Comparison of ENCODE assay signal across 12 mouse cellular contexts in genomic region chr7:114311209-114311608, GRCm38 (mm10). TPM values are rescaled to one million over a fixed set of nuclear protein-coding genes. Genes with fewer than 3 reads are reported as not detected.
DNase-seq lines count a peak whose midpoint lies in the region; ATAC-seq and TF ChIP-seq lines count a peak whose summit lies in the region.
"Had no signal": no experiment of that assay in that cellular context is flagged by ENCODE, and none has a peak within 500 bp of the region (broad histone marks: within the 10 kb centered on the region; RNA-seq: fewer than 3 reads in every experiment).

No protein-coding gene starts in this region.

- H3K36me3 ChIP-seq in forebrain, embryonic 13.5 days (ENCODE audit: poor library complexity, severe bottlenecking) = no peaks in the 10 kb centered on the region
- H3K36me3 ChIP-seq in forebrain, embryonic 10.5 days (replicated peaks) = no peaks in the 10 kb centered on the region
- H3K36me3 ChIP-seq in lung, embryonic 14.5 days (ENCODE audit: insufficient read depth) = no peaks in the 10 kb centered on the region
- no peaks in the 10 kb centered on the region for H3K36me3 ChIP-seq in hindbrain, postnatal 0 days (ENCODE audit: insufficient read depth, low read length)
- H3K36me3 ChIP-seq: kidney, embryonic 15.5 days; neural tube, embryonic 13.5 days had no signal

- WGBS in forebrain, embryonic 13.5 days = 76% methylated on average over 5 of the region's 5 CpGs
- 90% methylated on average over 5 of the region's 5 CpGs for WGBS in forebrain, embryonic 10.5 days
- WGBS in lung, embryonic 14.5 days = 15% methylated on average over 5 of the region's 5 CpGs
- 50% methylated on average over 5 of the region's 5 CpGs for WGBS in hindbrain, postnatal 0 days

- peaks cover 33% of the 10 kb centered on the region for H3K27me3 ChIP-seq in forebrain, embryonic 13.5 days
- H3K27me3 ChIP-seq in forebrain, embryonic 10.5 days (ENCODE audit: poor library complexity, severe bottlenecking) = peaks cover 50% of the 10 kb centered on the region
- no peaks in the 10 kb centered on the region for H3K27me3 ChIP-seq in lung, embryonic 14.5 days (ENCODE audit: insufficient read depth, low read length)
- H3K27me3 ChIP-seq in hindbrain, postnatal 0 days (ENCODE audit: insufficient read depth, low read length) = no peaks in the 10 kb centered on the region
- H3K27me3 ChIP-seq: kidney, embryonic 15.5 days; neural tube, embryonic 13.5 days had no signal

- ATAC-seq in forebrain, embryonic 13.5 days = peak; percentile 58
- peak; percentile 87 for ATAC-seq in lung, embryonic 14.5 days (ENCODE audit: insufficient read depth)
- peak; percentile 56; the same call in 1 of the 2 replicates for ATAC-seq in hindbrain, postnatal 0 days

- no peak overlapping the region for H3K4me2 ChIP-seq in forebrain, embryonic 13.5 days
- H3K4me2 ChIP-seq in lung, embryonic 14.5 days = no peak overlapping the region
- no peak overlapping the region for H3K4me2 ChIP-seq in hindbrain, postnatal 0 days (ENCODE audit: low read depth, low read length)
- H3K4me2 ChIP-seq: kidney, embryonic 15.5 days; neural tube, embryonic 13.5 days had no signal

- H3K4me3 ChIP-seq in forebrain, embryonic 13.5 days = no peak overlapping the region
- H3K4me3 ChIP-seq in forebrain, embryonic 10.5 days = no peak overlapping the region
- no peak overlapping the region for H3K4me3 ChIP-seq in lung, embryonic 14.5 days (ENCODE audit: low read depth, low read length)
- no peak overlapping the region for H3K4me3 ChIP-seq in hindbrain, postnatal 0 days (ENCODE audit: low read length)
- H3K4me3 ChIP-seq: erythroblast, embryonic 14.5 days; kidney, embryonic 15.5 days; neural tube, embryonic 13.5 days had no signal

- H3K9ac ChIP-seq in forebrain, embryonic 13.5 days = no peak overlapping the region
- no peak overlapping the region for H3K9ac ChIP-seq in lung, embryonic 14.5 days
- H3K9ac ChIP-seq in hindbrain, postnatal 0 days (replicated peaks; ENCODE audit: low read length) = no peak overlapping the region
- H3K9ac ChIP-seq: kidney, embryonic 15.5 days; neural tube, embryonic 13.5 days had no signal

- TF ChIP-seq CTCF in lung, embryonic 14.5 days (IDR thresholded peaks at IDR 0.05; ENCODE audit: low read depth) = no peak
- TF ChIP-seq CTCF in hindbrain, postnatal 0 days (IDR thresholded peaks at IDR 0.05; ENCODE audit: low read depth) = no peak

- no peaks in the 10 kb centered on the region for H3K9me3 ChIP-seq in forebrain, embryonic 13.5 days (replicated peaks)
- no peaks in the 10 kb centered on the region for H3K9me3 ChIP-seq in forebrain, embryonic 10.5 days
- no peaks in the 10 kb centered on the region for H3K9me3 ChIP-seq in lung, embryonic 14.5 days (ENCODE audit: low read depth, low read length)
- no peaks in the 10 kb centered on the region for H3K9me3 ChIP-seq in hindbrain, postnatal 0 days (ENCODE audit: low read length)
- H3K9me3 ChIP-seq: kidney, embryonic 15.5 days; neural tube, embryonic 13.5 days had no signal

- DNase-seq in forebrain, embryonic 10.5 days (ENCODE audit: extremely low spot score, low spot score) = no peak
- peak; percentile 57 for DNase-seq in lung, embryonic 14.5 days
- DNase-seq in lung, postnatal 25 days (ENCODE audit: low spot score) = no peak
- DNase-seq in MN1 (ENCODE audit: low spot score) = peak; percentile 14
- peak; percentile 46 for DNase-seq in hindbrain, postnatal 0 days (ENCODE audit: low spot score)
- no peak for DNase-seq in spleen, postnatal 10 days (ENCODE audit: low spot score in 2 of 2)
- no peak for DNase-seq in kidney, adult 18-20 months
- DNase-seq: cerebellum, adult 8-10 months had no signal

- peak overlapping the region; percentile 26; the same call in 1 of the 2 replicates for H3K27ac ChIP-seq in forebrain, embryonic 13.5 days
- H3K27ac ChIP-seq in forebrain, embryonic 10.5 days = no peak overlapping the region
- no peak overlapping the region for H3K27ac ChIP-seq in lung, embryonic 14.5 days (ENCODE audit: low read depth)
- H3K27ac ChIP-seq in hindbrain, postnatal 0 days = peak overlapping the region; percentile 48; the same call in 1 of the 2 replicates
- H3K27ac ChIP-seq: kidney, embryonic 15.5 days; neural tube, embryonic 13.5 days had no signal

- peaks cover 5% of the 10 kb centered on the region for H3K4me1 ChIP-seq in forebrain, embryonic 13.5 days
- H3K4me1 ChIP-seq in forebrain, embryonic 10.5 days = peaks cover 1% of the 10 kb centered on the region; the same call in 1 of the 2 replicates
- 0 out of 2 replicates have a peak, but pooled peaks cover 4% of the 10 kb centered on the region for H3K4me1 ChIP-seq in lung, embryonic 14.5 days (ENCODE audit: insufficient read depth)
- H3K4me1 ChIP-seq in hindbrain, postnatal 0 days (ENCODE audit: insufficient read depth, low read length) = no peaks in the 10 kb centered on the region
- H3K4me1 ChIP-seq: kidney, embryonic 15.5 days; neural tube, embryonic 13.5 days had no signal

RNA-seq across cellular contexts. Expression of gene Psma1, which starts 35.3 kb away (rescaled TPM):
- 482 and 494 TPM in 2 replicates for polyA plus RNA-seq in forebrain, embryonic 13.5 days (2015; fragmentation: Nextera tagmentation; extraction: Ambion mirVana)
- 514 and 531 TPM in 2 replicates for polyA plus RNA-seq in forebrain, embryonic 10.5 days (2016; fragmentation: Nextera tagmentation; extraction: Ambion mirVana)
- polyA plus RNA-seq in lung, embryonic 14.5 days (2014; fragmentation: Nextera tagmentation; extraction: Ambion mirVana) = 424 and 430 TPM in 2 replicates
- total RNA-seq in hindbrain, postnatal 0 days (2014; rRNA removed) = 141 and 144 TPM in 2 replicates
- polyA plus RNA-seq in hindbrain, postnatal 0 days (2015; fragmentation: Nextera tagmentation; extraction: Ambion mirVana) = 331 and 342 TPM in 2 replicates

RNA-seq across cellular contexts. Expression of gene Copb1, which starts 56.7 kb away (rescaled TPM):
- polyA plus RNA-seq in forebrain, embryonic 13.5 days (2015; fragmentation: Nextera tagmentation; extraction: Ambion mirVana) = 84.1 and 94.3 TPM in 2 replicates
- 89.8 and 94.0 TPM in 2 replicates for polyA plus RNA-seq in forebrain, embryonic 10.5 days (2016; fragmentation: Nextera tagmentation; extraction: Ambion mirVana)
- 129 and 135 TPM in 2 replicates for polyA plus RNA-seq in lung, embryonic 14.5 days (2014; fragmentation: Nextera tagmentation; extraction: Ambion mirVana)
- total RNA-seq in hindbrain, postnatal 0 days (2014; rRNA removed) = 44.8 and 47.2 TPM in 2 replicates
- polyA plus RNA-seq in hindbrain, postnatal 0 days (2015; fragmentation: Nextera tagmentation; extraction: Ambion mirVana) = 66.3 and 69.9 TPM in 2 replicates

Comparison
In these comparisons a context has a peak if more than half of its experiments do, and no peak if none do; other contexts are left out.
1. H3K27ac ChIP-seq: peak in forebrain, embryonic 13.5 days (single experiment) and hindbrain, postnatal 0 days (single experiment); none in forebrain, embryonic 10.5 days (single experiment) and lung, embryonic 14.5 days (single experiment).
2. DNase-seq: peak in lung, embryonic 14.5 days (single experiment), MN1 (single experiment) and hindbrain, postnatal 0 days (single experiment); none in forebrain, embryonic 10.5 days (single experiment), lung, postnatal 25 days (single experiment), spleen, postnatal 10 days (0 of 2) and kidney, adult 18-20 months (single experiment).
3. Peak in every context shown above with its lines, with median percentiles within 50 percentile points of each other: ATAC-seq.